Mouse (Mus musculus): ENCODE measurements at regions not wholly inside any gene's neighbourhood (a gene's known extent, or its start where the extent isn't known, plus 50 kb on each side); places are given as distances from the start of the nearest gene placed in this dataset.
A peak's percentile ranks its signal among the peaks of the same experiment; 100 is the strongest.

DNA sequence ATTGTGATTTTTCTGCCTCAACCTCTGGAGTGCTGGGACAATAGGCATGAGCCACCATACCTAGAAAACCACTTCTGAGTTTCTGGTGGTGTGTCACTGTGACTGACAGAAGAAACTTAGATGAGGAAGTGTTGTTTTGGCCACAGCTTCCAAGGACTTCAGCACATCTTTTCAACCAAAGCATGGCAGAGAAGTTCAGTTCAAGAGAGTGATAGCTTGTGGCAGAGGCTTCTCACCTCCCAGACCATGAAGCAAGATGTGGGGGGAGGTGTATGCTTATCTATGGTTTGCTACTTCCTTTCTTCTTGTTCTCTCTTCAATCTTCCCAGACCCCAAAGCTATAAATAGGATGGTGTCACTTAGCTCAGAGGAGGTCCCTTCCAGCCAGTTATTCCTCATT lies 753.3 kb downstream of the Car8 start:
- H3K27ac ChIP-seq (ENCODE audit: insufficient read depth, low read depth) = no peak overlapping the region
- peaks cover 0 to 7% of the 10 kb centered on the region in 2 experiments; a peak in 1 of 4 replicates for H3K4me1 ChIP-seq (ENCODE audit: control insufficient read depth in 1 of 2, insufficient read depth in 2 of 2)
- dilution Hi-C loops (cut with MboI; ENCODE audit: extremely low pct_ligation_motif_present, extremely low pct_unique_long_range_greater_than_20kb, low sequenced_read_pairs) (no loop called here), in situ Hi-C loops (cut with MboI; ENCODE audit: low pct_ligation_motif_present, low pct_unique_long_range_greater_than_20kb, low sequenced_read_pairs) (no loop called here)
- no peaks in the 10 kb centered on the region for H3K27me3 ChIP-seq (replicated peaks)
- no peak overlapping the region for H3K4me2 ChIP-seq (ENCODE audit: insufficient read depth, low read depth, poor library complexity, severe bottlenecking)
- no peak overlapping the region for H3K4me3 ChIP-seq (replicated peaks in 1 of 3; ENCODE audit: low read depth in 2 of 3, low read length in 2 of 3, poor library complexity in 1 of 3)
- no peaks in the 10 kb centered on the region for H3K36me3 ChIP-seq (replicated peaks in 1 of 2; ENCODE audit: control insufficient read depth in 1 of 2, insufficient read depth in 1 of 2, low read length in 1 of 2)
- no peak overlapping the region for H3K9ac ChIP-seq (ENCODE audit: insufficient read depth, low read depth)
- no peaks in the 10 kb centered on the region for H3K9me3 ChIP-seq (replicated peaks; ENCODE audit: low read length)
- no peak for DNase-seq (ENCODE audit: extremely low read depth)
- H3K79me2 ChIP-seq (replicated peaks; ENCODE audit: control insufficient read depth, extremely low read depth, insufficient read depth, poor library complexity, severe bottlenecking) = no peaks in the 10 kb centered on the region
- no peak for TF ChIP-seq ZC3H11A (IDR thresholded peaks at IDR 0.05; ENCODE audit: low read depth, low read length)
- TF ChIP-seq MAFK (IDR thresholded peaks at IDR 0.05; ENCODE audit: insufficient replicate concordance, low read length) = no peak
- TF ChIP-seq RAD21 (IDR thresholded peaks at IDR 0.05; ENCODE audit: low read depth, low read length) = no peak
- TF ChIP-seq MEF2A (IDR thresholded peaks at IDR 0.05; ENCODE audit: borderline replicate concordance, low read depth, low read length) = no peak
- no peak for TF ChIP-seq CHD2 (IDR thresholded peaks at IDR 0.05; ENCODE audit: low read length)
- no peak for TF ChIP-seq EP300 (IDR thresholded peaks at IDR 0.05; ENCODE audit: low read length)
- no peak for TF ChIP-seq POLR2AphosphoS2 (IDR thresholded peaks at IDR 0.05; ENCODE audit: low read depth, low read length)
- TF ChIP-seq USF1 (IDR thresholded peaks at IDR 0.05; ENCODE audit: low read depth, low read length) = no peak
- no peak for TF ChIP-seq POLR2A (IDR thresholded peaks at IDR 0.05; ENCODE audit: low read depth, low read length)
- no peak for TF ChIP-seq CTCF (conservative IDR thresholded peaks at IDR 0.05 in 1 of 2, IDR thresholded peaks at IDR 0.05 in 1 of 2; ENCODE audit: low read depth in 2 of 2, low read length in 2 of 2)
- TF ChIP-seq MAZ (IDR thresholded peaks at IDR 0.05; ENCODE audit: low read depth, low read length) = no peak
- TF ChIP-seq UBTF (IDR thresholded peaks at IDR 0.05; ENCODE audit: low read depth, low read length) = no peak
- TF ChIP-seq SMC3 (IDR thresholded peaks at IDR 0.05; ENCODE audit: low read depth, low read length) = no peak
- TF ChIP-seq SIN3A (IDR thresholded peaks at IDR 0.05; ENCODE audit: low read length) = no peak
- TF ChIP-seq MAX (IDR thresholded peaks at IDR 0.05; ENCODE audit: low read length) = no peak
- TF ChIP-seq TBP (conservative IDR thresholded peaks at IDR 0.05; ENCODE audit: low read depth, low read length) = no peak
- TF ChIP-seq ZNF384 (IDR thresholded peaks at IDR 0.05; ENCODE audit: low read depth, low read length) = no peak
- TF ChIP-seq JUND (conservative IDR thresholded peaks at IDR 0.05; ENCODE audit: low read depth, low read length) = no peak

DNA sequence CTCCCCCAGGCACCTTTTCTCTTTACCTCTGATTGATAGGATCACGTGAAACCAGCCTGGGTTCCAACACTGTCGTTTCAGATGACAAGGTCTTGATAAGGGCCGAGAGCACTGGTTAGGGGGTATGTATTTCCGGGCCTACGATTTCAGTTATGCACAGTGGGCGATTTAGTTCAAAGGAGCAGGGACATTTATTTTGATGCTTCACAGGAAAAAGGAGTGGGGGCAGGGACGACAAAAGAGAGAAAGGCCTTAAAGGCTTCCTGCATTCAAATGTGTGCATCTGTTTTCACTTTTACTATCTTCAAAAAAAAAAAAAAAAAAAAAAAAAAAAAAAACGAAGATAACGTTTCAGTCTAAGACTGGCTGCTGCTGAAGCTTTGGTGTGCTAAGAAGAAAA lies 783.7 kb downstream of the Car8 start:
- TF ChIP-seq BHLHE40 (IDR thresholded peaks at IDR 0.05; ENCODE audit: low read depth, low read length) = no peak
- TF ChIP-seq ZMIZ1 (IDR thresholded peaks at IDR 0.05; ENCODE audit: low read depth, low read length) = no peak
- TF ChIP-seq ZNF384 (IDR thresholded peaks at IDR 0.05; ENCODE audit: low read depth, low read length) = peak; percentile 88
- no peak for TF ChIP-seq TCF12 (IDR thresholded peaks at IDR 0.05; ENCODE audit: low read depth, low read length)
- TF ChIP-seq MEF2A (IDR thresholded peaks at IDR 0.05; ENCODE audit: borderline replicate concordance, low read depth, low read length) = no peak
- TF ChIP-seq GABPA (IDR thresholded peaks at IDR 0.05; ENCODE audit: insufficient replicate concordance, low read depth, low read length) = no peak
- H3K9ac ChIP-seq (ENCODE audit: insufficient read depth, low read depth) = no peak overlapping the region
- no peaks in the 10 kb centered on the region for H3K4me1 ChIP-seq (ENCODE audit: control insufficient read depth in 1 of 2, insufficient read depth in 2 of 2)
- peak; percentile 2 for DNase-seq (ENCODE audit: extremely low read depth)
- in situ Hi-C loops (cut with MboI; ENCODE audit: low pct_ligation_motif_present, low pct_unique_long_range_greater_than_20kb, low sequenced_read_pairs) = no loop called here
- no peaks in the 10 kb centered on the region for H3K27me3 ChIP-seq (replicated peaks)
- no peaks in the 10 kb centered on the region for H3K36me3 ChIP-seq (replicated peaks in 1 of 2; ENCODE audit: control insufficient read depth in 1 of 2, insufficient read depth in 1 of 2, low read length in 1 of 2)
- no peaks in the 10 kb centered on the region for H3K9me3 ChIP-seq (replicated peaks; ENCODE audit: low read length)
- no peak overlapping the region for H3K4me3 ChIP-seq (replicated peaks in 1 of 3; ENCODE audit: low read depth in 2 of 3, low read length in 2 of 3, poor library complexity in 1 of 3)
- H3K27ac ChIP-seq (ENCODE audit: insufficient read depth, low read depth) = no peak overlapping the region
- dilution Hi-C loops (cut with MboI; ENCODE audit: extremely low pct_ligation_motif_present, extremely low pct_unique_long_range_greater_than_20kb, low sequenced_read_pairs) = no loop called here
- no peaks in the 10 kb centered on the region for H3K79me2 ChIP-seq (replicated peaks; ENCODE audit: control insufficient read depth, extremely low read depth, insufficient read depth, poor library complexity, severe bottlenecking)
- H3K4me2 ChIP-seq (ENCODE audit: insufficient read depth, low read depth, poor library complexity, severe bottlenecking) = no peak overlapping the region

All from CH12.LX (cell line).